Mouse (Mus musculus): ENCODE measurements around the gene Rab11fip5.

DNA sequence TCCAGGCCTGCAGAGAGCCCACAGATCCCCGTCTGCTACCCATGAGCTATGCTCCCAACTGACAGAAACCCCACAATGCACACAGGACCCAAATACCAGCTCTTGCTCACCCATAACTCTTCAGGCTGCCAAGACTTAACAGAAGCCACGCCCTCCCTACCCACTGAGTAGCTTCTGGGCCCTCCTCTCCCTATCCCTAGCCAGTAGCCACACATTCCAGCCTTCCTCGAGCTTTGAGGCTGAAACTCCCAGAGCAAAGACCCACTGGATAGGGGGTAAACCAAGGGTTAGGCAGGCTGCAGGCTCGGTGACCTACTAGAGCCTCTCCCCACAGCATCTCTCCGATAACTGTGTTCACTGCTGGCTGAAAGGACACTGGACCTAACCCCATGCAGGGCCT lies 5.7 kb downstream of the Rab11fip5 start:
- no peak for TF ChIP-seq POLR2A (IDR thresholded peaks at IDR 0.05; ENCODE audit: control insufficient read depth, extremely low read depth, insufficient read depth, low read length, poor library complexity)
- TF ChIP-seq CTCF (IDR thresholded peaks at IDR 0.05; ENCODE audit: borderline replicate concordance, control insufficient read depth, extremely low read depth, insufficient read depth, low read length, poor library complexity) = no peak

Data from thymus, adult 2 months (tissue).